12 mouse cellular contexts compared by ENCODE assay signal in the genomic region with DNA sequence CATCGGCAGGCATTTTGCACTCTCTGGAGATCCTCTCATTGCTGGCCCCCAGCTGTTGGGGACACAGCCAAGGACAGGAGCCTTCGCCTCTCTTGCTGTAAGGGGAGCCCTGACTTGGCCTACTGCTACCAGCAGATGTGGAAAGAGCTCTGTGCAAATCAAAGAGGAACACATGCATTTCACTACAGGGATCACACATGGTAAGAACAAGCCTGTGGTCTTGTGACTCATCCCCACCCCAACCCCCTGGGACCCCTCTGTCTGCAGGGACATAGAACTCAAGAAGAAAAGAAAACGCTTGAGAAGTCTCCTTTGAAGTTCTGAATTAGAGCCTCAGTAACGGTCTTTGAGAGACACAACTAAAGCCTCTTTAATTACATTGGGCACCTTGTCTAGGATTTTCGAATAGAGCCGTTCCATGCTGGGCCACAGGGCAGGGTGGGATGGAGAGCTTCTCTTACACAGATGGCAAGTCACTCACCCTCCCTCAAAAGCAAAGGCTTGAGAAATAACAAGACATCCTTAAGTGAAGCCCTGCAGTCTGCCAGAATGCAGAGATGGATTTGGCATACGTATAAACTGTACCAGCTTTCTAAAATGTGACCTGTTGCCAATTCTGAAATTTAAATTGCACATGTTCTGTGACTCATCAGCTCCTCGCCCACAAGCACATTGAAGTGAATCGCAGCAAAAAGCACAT.
DNase-seq lines count a peak whose midpoint lies in the region; ATAC-seq and TF ChIP-seq lines count a peak whose summit lies in the region.
"Had no signal": no experiment of that assay in that cellular context is flagged by ENCODE, and none has a peak within 500 bp of the region (broad histone marks: within the 10 kb centered on the region; RNA-seq: fewer than 3 reads in every experiment).

No protein-coding gene starts in this region.

- DNase-seq in 416B (ENCODE audit: low read depth) (peak; percentile 5), ES-E14 (ENCODE audit: low read depth, low spot score) (peak; percentile 9)
- peak; percentile 47 for DNase-seq in layer of hippocampus, adult 11-12 months (ENCODE audit: low spot score)
- peak; percentile 49 to 63 for DNase-seq in left cerebral cortex, postnatal 36 days (ENCODE audit: low spot score in 2 of 2)
- DNase-seq in gastrocnemius, postnatal 14 days, result no peak
- no peak for DNase-seq in kidney, postnatal 25 days
- DNase-seq: embryo, embryonic 11 days; kidney, postnatal 10 days had no signal

- H3K4me3 ChIP-seq in ES-E14 (ENCODE audit: insufficient read depth in 1 of 2, low read depth in 1 of 2, low read length in 2 of 2, poor library complexity in 1 of 2, severe bottlenecking in 1 of 2), result no peak overlapping the region

- no peaks in the 10 kb centered on the region for H3K4me1 ChIP-seq in ES-E14 (ENCODE audit: control insufficient read depth in 2 of 2, insufficient read depth in 2 of 2, low read length in 2 of 2, poor library complexity in 1 of 2)

- H3K36me3 ChIP-seq in ES-E14 (ENCODE audit: control insufficient read depth, insufficient read depth, low read length, poor library complexity, severe bottlenecking), result no peaks in the 10 kb centered on the region
- H3K36me3 ChIP-seq: G1E had no signal

- no peak overlapping the region for H3K27ac ChIP-seq in ES-E14 (ENCODE audit: insufficient read depth, low read depth, low read length, poor library complexity, severe bottlenecking)

- no peak for ATAC-seq in megakaryocyte-erythroid progenitor cell, adult 5-6 weeks (replicated peaks; ENCODE audit: low FRiP score, low TSS enrichment, poor library complexity, severe bottlenecking)
- ATAC-seq: hindbrain, embryonic 16.5 days; lung, postnatal 0 days had no signal

- in situ Hi-C loops in ES-E14 (cut with MboI; ENCODE audit: low sequenced_read_pairs in 2 of 2, unreplicated experiment in 2 of 2), result no loop called here

- intact Hi-C loops in left cerebral cortex, postnatal 36 days (cut with DNase I), result no loop called here
- intact Hi-C loops in gastrocnemius, postnatal 14 days (cut with DNase I; ENCODE audit: low total_unique reads), result no loop called here

- H3K9me3 ChIP-seq in ES-E14 (ENCODE audit: control insufficient read depth, insufficient read depth, low read depth, low read length), result no peaks in the 10 kb centered on the region

- H3K9ac ChIP-seq in ES-E14 (ENCODE audit: insufficient read depth, low read depth, low read length, poor library complexity, severe bottlenecking), result no peak overlapping the region

TF ChIP-seq in ES-E14, 5 proteins besides CTCF, POLR2A, EP300 and RAD21:
- no peak for TF ChIP-seq ZNF384 (IDR thresholded peaks at IDR 0.05; ENCODE audit: low read depth, low read length)
- TF ChIP-seq CHD2 (IDR thresholded peaks at IDR 0.05; ENCODE audit: low read depth, low read length), result no peak
- no peak for TF ChIP-seq ZC3H11A (IDR thresholded peaks at IDR 0.05; ENCODE audit: borderline replicate concordance, low read depth, low read length)
- TF ChIP-seq MAFK (IDR thresholded peaks at IDR 0.05; ENCODE audit: insufficient read depth, low read depth, low read length), result no peak
- TF ChIP-seq HCFC1 (IDR thresholded peaks at IDR 0.05; ENCODE audit: borderline replicate concordance, insufficient read depth, low read length), result no peak

Comparison
In these comparisons a context has a peak if more than half of its experiments do, and no peak if none do; other contexts are left out.
1. DNase-seq: peak in 416B (single experiment), ES-E14 (single experiment), layer of hippocampus, adult 11-12 months (single experiment) and left cerebral cortex, postnatal 36 days (2 of 2); none in gastrocnemius, postnatal 14 days (single experiment) and kidney, postnatal 25 days (0 of 2).